Mouse (Mus musculus) gastrocnemius, postnatal 36 days (tissue): ENCODE data around the gene Tenm2. TPM values are rescaled to one million over a fixed set of nuclear protein-coding genes. Genes with fewer than 3 reads are reported as not detected.

Source experiments
- DNase-seq, 2 experiments: peaks; one replicate each; pipeline ENCODE4 v3.0.0; 2022
- intact Hi-C: fragments of 180-260 bp; cut with DNase I; formaldehyde crosslinking; loops from one replicate; pipeline ENCODE4 v1.15.1; 2025
- total RNA-seq, 2 experiments: library from RNA; stranded (reverse); gene quantifications; 2 replicates each; pipeline ENCODE4 v1.2.3; 2021

Gene Tenm2
- total RNA-seq, 2 experiments from 2014 or later = 0.26 to 0.57 TPM

- no peak for DNase-seq
- intact Hi-C loops = no loop called here
Measured at GRCm38 (mm10) chr11:36307276-36307675, 928.5 kb downstream of the Tenm2 start.

GRCm38 (mm10) chr11:36305348-36305950 lies 930.3 kb downstream of the Tenm2 start:
- no peak for DNase-seq
- intact Hi-C loops = no loop called here

GRCm38 (mm10) chr11:36302913-36303371 lies 932.8 kb downstream of the Tenm2 start:
- no peak for DNase-seq
- intact Hi-C loops = no loop called here

- intact Hi-C loops = no loop called here
- DNase-seq = no peak
Measured at GRCm38 (mm10) chr11:36302096-36302495, 933.7 kb downstream of the Tenm2 start.

GRCm38 (mm10) chr11:36296568-36296967 lies 939.2 kb downstream of the Tenm2 start:
- intact Hi-C loops = no loop called here
- DNase-seq = no peak

- DNase-seq = no peak
- intact Hi-C loops = no loop called here
Measured at GRCm38 (mm10) chr11:36292206-36292605, 943.6 kb downstream of the Tenm2 start.

GRCm38 (mm10) chr11:36286246-36286645 lies 949.5 kb downstream of the Tenm2 start:
- intact Hi-C loops = no loop called here
- no peak for DNase-seq

GRCm38 (mm10) chr11:36280533-36280932 lies 955.2 kb downstream of the Tenm2 start:
- no peak for DNase-seq
- intact Hi-C loops = no loop called here

GRCm38 (mm10) chr11:36277903-36278215 lies 957.9 kb downstream of the Tenm2 start:
- no peak for DNase-seq
- intact Hi-C loops = no loop called here

- intact Hi-C loops = no loop called here
- no peak for DNase-seq
Measured at GRCm38 (mm10) chr11:36277192-36277902, 958.4 kb downstream of the Tenm2 start.

- intact Hi-C loops = no loop called here
- DNase-seq = no peak
Measured at GRCm38 (mm10) chr11:36276015-36276414, 959.7 kb downstream of the Tenm2 start.

- no peak for DNase-seq
Measured at GRCm38 (mm10) chr11:36272149-36272548, 963.6 kb downstream of the Tenm2 start.

GRCm38 (mm10) chr11:36269945-36270344 lies 965.8 kb downstream of the Tenm2 start:
- intact Hi-C loops = no loop called here

More at GRCm38 (mm10) chr11:36272149-36272548, 963.6 kb downstream of the Tenm2 start:
- intact Hi-C loops = no loop called here

GRCm38 (mm10) chr11:36264776-36265466 lies 970.8 kb downstream of the Tenm2 start:
- intact Hi-C loops = no loop called here
- DNase-seq = no peak

More at GRCm38 (mm10) chr11:36269945-36270344, 965.8 kb downstream of the Tenm2 start:
- no peak for DNase-seq

- intact Hi-C loops = no loop called here
- DNase-seq = no peak
Measured at GRCm38 (mm10) chr11:36263840-36264239, 971.9 kb downstream of the Tenm2 start.

GRCm38 (mm10) chr11:36257187-36257586 lies 978.6 kb downstream of the Tenm2 start:
- intact Hi-C loops = no loop called here
- DNase-seq = no peak

- DNase-seq = no peak
- intact Hi-C loops = no loop called here
Measured at GRCm38 (mm10) chr11:36256747-36257146, 979.0 kb downstream of the Tenm2 start.

- DNase-seq = no peak
- intact Hi-C loops = no loop called here
Measured at GRCm38 (mm10) chr11:36254019-36254418, 981.7 kb downstream of the Tenm2 start.

GRCm38 (mm10) chr11:36250111-36250510 lies 985.7 kb downstream of the Tenm2 start:
- intact Hi-C loops = no loop called here
- no peak for DNase-seq

GRCm38 (mm10) chr11:36246152-36246551 lies 989.6 kb downstream of the Tenm2 start:
- DNase-seq = no peak
- intact Hi-C loops = no loop called here

- intact Hi-C loops = no loop called here
- no peak for DNase-seq
Measured at GRCm38 (mm10) chr11:36244491-36244882, 991.3 kb downstream of the Tenm2 start.
